Mouse (Mus musculus) cerebellum, adult (tissue): ENCODE measurements at regions not wholly inside any gene's neighbourhood (a gene's known extent, or its start where the extent isn't known, plus 50 kb on each side); places are given as distances from the start of the nearest gene placed in this dataset.
"Not testable (repeated sequence)": the region's sequence is repeated elsewhere in the genome, so short reads cannot be mapped to it uniquely, and the experiment has no call there.

Source experiments
- ATAC-seq: cut with Nextera tagmentation; 2 replicates; pipeline ENCODE4 v1.9.2; 2017; ENCODE audit warnings: mild to moderate bottlenecking, moderate library complexity, mixed read lengths; ENCODE audit not compliant: insufficient number of reproducible peaks, low FRiP score, low TSS enrichment

- no peak for ATAC-seq
These were observed 156.2 kb downstream of the Mterf1b start for GRCm38 (mm10) chr5:4348334-4348733.

- no peak for ATAC-seq
These were observed 157.8 kb downstream of the Mterf1b start for GRCm38 (mm10) chr5:4349943-4350342.

GRCm38 (mm10) chr5:4355609-4356224 is 163.6 kb downstream of the Mterf1b start:
- ATAC-seq, result no peak

- ATAC-seq, result not testable (repeated sequence)
These were observed 164.5 kb downstream of the Mterf1b start for GRCm38 (mm10) chr5:4356555-4357273.

- not testable (repeated sequence) for ATAC-seq
These were observed 169.4 kb downstream of the Mterf1b start for GRCm38 (mm10) chr5:4361547-4361946.

- ATAC-seq, result not testable (repeated sequence)
These were observed 192.6 kb downstream of the Mterf1b start for GRCm38 (mm10) chr5:4384719-4385118.

- ATAC-seq, result peak; percentile 87
These were observed 198.9 kb downstream of the Mterf1b start for GRCm38 (mm10) chr5:4391083-4391482.

- not testable (repeated sequence) for ATAC-seq
These were observed 202.3 kb downstream of the Mterf1b start for GRCm38 (mm10) chr5:4394353-4395052.

- ATAC-seq, result no peak
These were observed 205.9 kb downstream of the Mterf1b start for GRCm38 (mm10) chr5:4398087-4398486.

GRCm38 (mm10) chr5:4417761-4418160 is 225.6 kb downstream of the Mterf1b start:
- ATAC-seq, result peak; percentile 94
